Mouse (Mus musculus): ENCODE measurements around the gene Icam1. TPM values are rescaled to one million over a fixed set of nuclear protein-coding genes. Genes with fewer than 3 reads are reported as not detected.
A peak's percentile ranks its signal among the peaks of the same experiment; 100 is the strongest.

Icam1 gene
- total and polyA plus RNA-seq, 2 experiments from 2014 or later, result 3.6 to 4.5 TPM

DNA sequence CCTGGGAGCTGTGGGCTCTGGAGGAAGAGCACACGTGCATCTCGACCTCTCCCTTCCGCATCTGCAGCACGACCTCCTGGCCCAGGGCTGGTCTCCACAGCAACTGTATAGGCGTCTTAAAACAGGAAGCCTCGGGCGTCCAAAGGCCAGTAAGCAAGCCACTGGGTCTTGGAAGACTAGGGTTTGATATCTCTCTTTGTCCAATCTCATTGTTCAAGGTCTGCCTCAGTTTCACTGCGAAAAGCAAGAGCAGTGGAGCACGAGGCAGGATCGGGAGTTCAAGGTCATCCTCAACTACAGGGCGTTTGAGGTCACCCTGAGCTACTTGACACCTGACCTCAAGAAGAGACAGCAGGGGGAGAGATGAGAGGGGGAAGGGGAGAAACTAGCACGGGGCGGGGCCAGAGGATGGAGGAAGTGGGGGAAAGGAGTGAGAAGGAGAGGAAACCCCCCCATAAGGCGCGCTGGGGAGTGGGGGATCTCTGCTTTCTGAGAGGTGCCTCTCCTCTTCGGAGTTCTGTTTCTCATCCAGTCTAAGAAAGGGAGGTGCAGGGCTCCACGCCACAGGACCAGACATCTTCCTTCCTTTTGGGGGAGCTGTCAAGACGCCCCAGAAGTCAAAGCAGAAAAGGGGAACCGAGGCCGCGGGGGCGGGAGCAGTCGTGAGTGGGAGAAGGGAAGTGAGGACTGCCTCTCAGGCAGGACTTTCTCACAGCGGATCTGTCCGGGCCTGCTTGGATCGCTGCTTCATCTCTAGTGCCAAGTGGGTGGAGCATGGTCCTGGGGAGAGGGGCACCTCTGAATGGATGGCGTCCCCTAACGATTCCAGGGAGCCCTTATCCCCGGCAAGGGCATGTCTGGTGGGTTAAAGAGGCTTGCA, 854 bp upstream of the Icam1 start:
- ATAC-seq (ENCODE audit: low FRiP score), result no peak; the same call in 1 of the 2 replicates
- H3K4me1 ChIP-seq (ENCODE audit: insufficient read depth, low read length), result no peaks in the 10 kb centered on the region
- H3K9me3 ChIP-seq (ENCODE audit: low read length), result no peaks in the 10 kb centered on the region
- H3K27me3 ChIP-seq (ENCODE audit: insufficient read depth, low read length), result peaks cover 28% of the 10 kb centered on the region
- 0 out of 2 replicates have a peak overlapping the region, but pooled peaks have one; percentile 7 for H3K4me3 ChIP-seq (ENCODE audit: low read depth, low read length)
- H3K4me2 ChIP-seq (ENCODE audit: low read depth, low read length, poor library complexity, severe bottlenecking), result peak overlapping the region; percentile 36
- DNase-seq (ENCODE audit: low spot score), result no peak
- H3K9ac ChIP-seq (replicated peaks; ENCODE audit: low read length, poor library complexity, severe bottlenecking), result no peak overlapping the region
- TF ChIP-seq CTCF (IDR thresholded peaks at IDR 0.05), result no peak
- WGBS, result 2% methylated on average over 28 of the region's 29 CpGs
- H3K27ac ChIP-seq (ENCODE audit: low read depth, low read length), result no peak overlapping the region
- no peaks in the 10 kb centered on the region for H3K36me3 ChIP-seq (ENCODE audit: insufficient read depth, low read length)

DNA sequence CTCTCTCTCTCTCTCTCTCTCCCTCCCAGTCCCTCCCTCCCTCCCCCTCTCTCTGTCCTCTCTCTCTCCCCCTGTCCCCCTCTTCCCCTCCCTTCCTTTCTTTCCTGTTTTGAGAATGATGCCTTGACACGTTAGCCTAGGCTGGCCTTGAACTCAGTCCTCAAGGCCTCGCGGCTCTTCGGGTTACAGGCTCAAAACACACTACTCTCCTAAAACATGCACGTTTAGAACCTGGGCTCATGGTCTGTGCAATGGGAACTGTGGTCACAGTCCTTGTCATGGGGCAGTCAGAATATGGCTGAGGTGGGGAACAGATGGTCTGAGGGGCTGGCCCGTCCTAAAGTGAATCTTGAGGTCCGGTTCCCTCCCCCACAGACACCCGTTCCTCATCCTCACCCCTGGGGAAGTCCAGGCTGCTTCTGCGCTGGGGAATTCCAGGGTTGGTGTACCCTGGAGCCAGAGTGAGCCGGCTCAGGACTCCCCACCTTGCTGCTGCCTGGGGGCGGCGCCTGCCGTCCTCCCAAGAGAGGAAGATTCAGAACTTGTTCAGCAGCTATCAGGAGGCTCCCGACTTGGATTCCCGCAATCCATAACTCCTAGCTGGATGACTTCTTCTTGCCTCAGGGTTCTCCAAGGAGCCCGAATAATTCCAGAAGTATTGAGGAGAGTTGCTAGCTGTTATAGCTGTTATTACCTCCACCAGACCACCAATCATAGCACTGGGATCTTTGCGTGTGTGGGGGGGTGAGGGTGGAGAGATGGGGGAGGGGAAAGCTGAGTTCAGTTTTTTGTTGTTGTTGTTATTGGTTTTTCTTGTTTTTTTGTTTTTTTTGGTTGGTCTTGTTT, 769 bp downstream of the Icam1 start:
- 0 out of 2 replicates have a peak overlapping the region, but pooled peaks have one; percentile 20 for H3K4me3 ChIP-seq (ENCODE audit: low read depth, low read length)
- no peaks in the 10 kb centered on the region for H3K36me3 ChIP-seq (ENCODE audit: insufficient read depth, low read length)
- H3K27ac ChIP-seq (ENCODE audit: low read depth, low read length), result no peak overlapping the region
- ATAC-seq (ENCODE audit: low FRiP score), result no peak
- H3K9me3 ChIP-seq (ENCODE audit: low read length), result no peaks in the 10 kb centered on the region
- DNase-seq (ENCODE audit: low spot score), result no peak
- WGBS, result 4% methylated on average over 17 of the region's 17 CpGs
- TF ChIP-seq CTCF (IDR thresholded peaks at IDR 0.05), result no peak
- H3K9ac ChIP-seq (replicated peaks; ENCODE audit: low read length, poor library complexity, severe bottlenecking), result no peak overlapping the region
- H3K27me3 ChIP-seq (ENCODE audit: insufficient read depth, low read length), result peaks cover 28% of the 10 kb centered on the region
- H3K4me2 ChIP-seq (ENCODE audit: low read depth, low read length, poor library complexity, severe bottlenecking), result no peak overlapping the region
- H3K4me1 ChIP-seq (ENCODE audit: insufficient read depth, low read length), result no peaks in the 10 kb centered on the region

DNA sequence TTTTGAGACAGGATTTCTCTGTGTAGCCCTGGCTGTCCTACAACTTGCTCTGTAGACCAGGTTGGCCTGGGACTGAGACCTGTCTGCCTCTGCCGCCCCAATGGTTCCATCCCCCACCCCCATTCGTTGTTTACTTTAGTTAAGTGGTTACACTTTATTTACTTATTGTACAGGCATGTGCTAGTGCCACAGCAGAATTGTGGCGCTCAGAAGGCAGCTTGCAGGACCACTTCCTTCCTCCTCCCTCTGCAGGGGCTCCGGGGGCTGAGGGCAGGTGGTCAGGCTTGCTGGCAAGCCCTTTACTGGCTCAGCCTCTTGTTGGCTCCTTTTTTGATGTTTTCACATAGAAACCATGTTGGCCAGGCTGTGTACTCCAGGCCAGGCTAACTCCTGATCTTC, 1.4 kb downstream of the Icam1 start:
- Histone ChIP-seq H3K9ac (replicated peaks; ENCODE audit: low read length, poor library complexity, severe bottlenecking) (no peak overlapping the region), H3K36me3 (ENCODE audit: insufficient read depth, low read length) (no peaks in the 10 kb centered on the region), H3K27ac (ENCODE audit: low read depth, low read length) (no peak overlapping the region), H3K9me3 (ENCODE audit: low read length) (no peaks in the 10 kb centered on the region), H3K4me1 (ENCODE audit: insufficient read depth, low read length) (no peaks in the 10 kb centered on the region), H3K4me2 (ENCODE audit: low read depth, low read length, poor library complexity, severe bottlenecking) (0 out of 2 replicates have a peak overlapping the region, but pooled peaks have one; percentile 3), H3K27me3 (ENCODE audit: insufficient read depth, low read length) (peaks cover 27% of the 10 kb centered on the region), H3K4me3 (ENCODE audit: low read depth, low read length) (no peak overlapping the region)
- WGBS, result 44% methylated on average over 4 of the region's 4 CpGs
- ATAC-seq (ENCODE audit: low FRiP score) (no peak), DNase-seq (ENCODE audit: low spot score) (no peak)
- TF ChIP-seq CTCF (IDR thresholded peaks at IDR 0.05), result no peak

DNA sequence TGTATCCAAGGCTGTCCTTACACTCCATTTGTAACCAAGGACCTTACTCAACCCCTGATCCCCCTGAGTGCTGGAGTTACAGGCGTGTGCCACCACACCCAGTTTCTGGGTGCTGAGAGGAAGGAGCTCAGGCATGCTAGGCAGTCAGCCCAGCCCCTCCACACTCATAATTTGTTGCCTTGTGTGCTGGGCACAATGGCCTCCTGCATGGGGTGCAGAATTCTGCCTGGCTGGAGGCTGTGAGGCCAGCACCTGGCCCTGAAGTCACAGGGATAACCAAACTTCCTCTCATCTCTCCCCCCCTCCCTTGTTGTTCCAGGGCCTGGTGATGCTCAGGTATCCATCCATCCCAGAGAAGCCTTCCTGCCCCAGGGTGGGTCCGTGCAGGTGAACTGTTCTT, 2.8 kb downstream of the Icam1 start:
- Histone ChIP-seq H3K4me3 (ENCODE audit: low read depth, low read length) (no peak overlapping the region), H3K36me3 (ENCODE audit: insufficient read depth, low read length) (no peaks in the 10 kb centered on the region), H3K27me3 (ENCODE audit: insufficient read depth, low read length) (peaks cover 25% of the 10 kb centered on the region), H3K4me1 (ENCODE audit: insufficient read depth, low read length) (no peaks in the 10 kb centered on the region), H3K9me3 (ENCODE audit: low read length) (no peaks in the 10 kb centered on the region), H3K4me2 (ENCODE audit: low read depth, low read length, poor library complexity, severe bottlenecking) (no peak overlapping the region), H3K9ac (replicated peaks; ENCODE audit: low read length, poor library complexity, severe bottlenecking) (no peak overlapping the region), H3K27ac (ENCODE audit: low read depth, low read length) (no peak overlapping the region)
- 79% methylated on average over 2 of the region's 2 CpGs for WGBS
- DNase-seq (ENCODE audit: low spot score) (no peak), ATAC-seq (ENCODE audit: low FRiP score) (no peak)
- no peak for TF ChIP-seq CTCF (IDR thresholded peaks at IDR 0.05)

DNA sequence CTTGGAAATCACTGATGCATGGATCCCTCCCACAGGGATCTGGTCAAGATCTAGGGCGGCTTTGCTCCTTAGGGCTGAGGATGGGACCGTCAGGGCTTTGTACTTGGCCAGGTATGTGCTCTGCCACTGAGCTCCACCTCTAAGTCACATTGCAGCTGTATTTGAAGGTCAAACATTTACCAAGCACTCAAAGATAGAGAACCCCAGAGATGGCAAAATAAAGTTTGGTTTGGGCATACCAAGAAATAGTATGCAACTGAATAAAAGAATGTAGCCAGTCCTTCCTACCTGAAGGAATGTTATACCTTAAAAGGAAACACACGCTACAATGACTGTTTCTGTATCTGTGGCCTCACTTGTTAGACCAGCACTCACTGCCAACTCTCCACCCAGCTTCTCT, 5.6 kb downstream of the Icam1 start:
- no peak overlapping the region for H3K9ac ChIP-seq (replicated peaks; ENCODE audit: low read length, poor library complexity, severe bottlenecking)
- H3K27ac ChIP-seq (ENCODE audit: low read depth, low read length), result no peak overlapping the region
- no peaks in the 10 kb centered on the region for H3K4me1 ChIP-seq (ENCODE audit: insufficient read depth, low read length)
- 72% methylated on average over 3 of the region's 3 CpGs for WGBS
- DNase-seq (ENCODE audit: low spot score) (no peak), ATAC-seq (ENCODE audit: low FRiP score) (no peak)
- no peak overlapping the region for H3K4me2 ChIP-seq (ENCODE audit: low read depth, low read length, poor library complexity, severe bottlenecking)
- no peaks in the 10 kb centered on the region for H3K36me3 ChIP-seq (ENCODE audit: insufficient read depth, low read length)
- no peak for TF ChIP-seq CTCF (IDR thresholded peaks at IDR 0.05)
- no peak overlapping the region for H3K4me3 ChIP-seq (ENCODE audit: low read depth, low read length)
- peaks cover 11% of the 10 kb centered on the region for H3K27me3 ChIP-seq (ENCODE audit: insufficient read depth, low read length)
- no peaks in the 10 kb centered on the region for H3K9me3 ChIP-seq (ENCODE audit: low read length)
